Mouse (Mus musculus) cortical plate, adult 2 months (tissue): ENCODE results near the gene Ttc28.

Experiments
- CTCF ChIP-seq: fragments of 200-500 bp; IDR thresholded peaks from 2 replicates; pipeline ENCODE4 v1.5.1; 2011; ENCODE audit warnings: mild to moderate bottlenecking, control low read depth, low read length; ENCODE audit not compliant: insufficient read depth; ENCODE audit errors: extremely low read depth
- POLR2A ChIP-seq: fragments of 200-500 bp; IDR thresholded peaks from 2 replicates; pipeline ENCODE4 v1.6.1; 2011; ENCODE audit warnings: mild to moderate bottlenecking, low read length, control low read depth; ENCODE audit not compliant: insufficient read depth; ENCODE audit errors: extremely low read depth

- no peak for TF ChIP-seq CTCF
- TF ChIP-seq POLR2A = no peak
Observed at GRCm38 (mm10) chr5:111111378-111111777, 231.8 kb downstream of the Ttc28 start.
